Mouse (Mus musculus) large intestine, adult 2 months (tissue): ENCODE measurements at regions not wholly inside any gene's neighbourhood (a gene's known extent, or its start where the extent isn't known, plus 50 kb on each side); places are given as distances from the start of the nearest gene placed in this dataset.

Source experiments
- DNase-seq: peaks from one replicate; pipeline ENCODE4 v3.0.0-alpha.2; 2012; ENCODE audit warnings: low read depth, low spot score
- WGBS: fragments of 180-500 bp; shearing (Covaris S2); methylation state at CpG from one replicate; pipeline ENCODE4 v1.1.7; 2018; 5-methylcytosine and 5-hydroxymethylcytosine counted together

DNA sequence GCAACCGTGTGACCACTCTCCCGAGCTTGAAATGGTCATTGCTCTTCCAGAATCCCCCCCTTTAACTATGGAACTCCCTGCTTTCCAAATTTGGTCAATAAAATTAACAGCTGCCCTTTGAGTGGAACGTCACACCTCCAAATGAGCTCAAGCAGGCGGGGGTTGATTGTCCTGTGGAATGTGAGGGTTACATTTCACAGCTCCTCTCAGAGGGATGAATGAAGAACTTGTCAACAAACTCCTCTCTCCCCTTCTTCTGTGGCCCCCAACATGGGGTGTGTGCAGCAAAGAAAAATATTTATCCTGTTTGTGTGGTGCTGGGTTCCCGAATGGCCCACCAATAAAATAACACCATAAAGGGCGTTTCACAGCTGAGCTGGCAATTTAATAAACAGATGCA is 344.8 kb upstream of the Sall1 start:
- no peak for DNase-seq
- whole genome bisulfite sequencing = 23% methylated on average over 6 of the region's 6 CpGs

DNA sequence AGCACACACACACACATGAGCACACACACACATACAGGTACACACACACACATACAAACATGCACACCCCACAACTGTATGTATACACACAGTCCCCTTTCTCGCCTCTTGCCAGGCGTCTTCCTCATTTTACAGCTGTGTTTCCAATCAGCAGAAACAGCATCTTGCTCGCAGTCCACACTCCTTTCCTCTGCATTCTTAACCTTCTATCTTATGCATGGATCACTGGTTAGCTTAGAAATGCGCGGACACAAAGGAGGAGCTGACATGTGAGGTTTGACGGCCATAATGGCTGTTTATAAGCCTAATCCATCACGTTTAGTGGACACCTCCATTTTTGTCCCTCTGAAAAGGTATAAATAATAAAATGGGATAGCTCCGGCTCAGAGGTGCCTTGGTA is 343.3 kb upstream of the Sall1 start:
- WGBS = 33% methylated on average over 8 of the region's 8 CpGs
- DNase-seq = no peak

GRCm38 (mm10) chr8:89385028-89385427 is 341.1 kb upstream of the Sall1 start:
- no peak for DNase-seq
- WGBS = 57% methylated on average over 5 of the region's 5 CpGs

DNA sequence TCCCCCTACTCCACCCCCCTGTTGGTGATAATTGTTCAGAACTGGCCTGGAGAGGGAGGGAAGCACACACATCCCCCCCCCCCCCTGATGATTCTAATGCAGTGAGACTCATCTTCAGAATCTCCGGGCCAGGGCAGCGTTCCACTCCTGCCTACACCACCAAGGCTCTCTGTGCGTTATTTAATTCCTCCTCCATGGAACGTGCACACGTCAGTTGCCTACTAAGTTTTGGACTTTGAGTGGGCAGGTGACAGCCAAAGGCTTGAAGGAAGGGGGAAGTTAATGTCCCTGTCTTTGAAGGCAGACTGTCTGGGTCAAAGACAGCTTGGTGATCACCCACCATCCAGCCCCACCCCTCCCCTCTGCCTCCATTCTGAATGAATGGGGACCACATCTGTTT is 339.8 kb upstream of the Sall1 start:
- 50% methylated on average over 5 of the region's 5 CpGs for WGBS
- no peak for DNase-seq

DNA sequence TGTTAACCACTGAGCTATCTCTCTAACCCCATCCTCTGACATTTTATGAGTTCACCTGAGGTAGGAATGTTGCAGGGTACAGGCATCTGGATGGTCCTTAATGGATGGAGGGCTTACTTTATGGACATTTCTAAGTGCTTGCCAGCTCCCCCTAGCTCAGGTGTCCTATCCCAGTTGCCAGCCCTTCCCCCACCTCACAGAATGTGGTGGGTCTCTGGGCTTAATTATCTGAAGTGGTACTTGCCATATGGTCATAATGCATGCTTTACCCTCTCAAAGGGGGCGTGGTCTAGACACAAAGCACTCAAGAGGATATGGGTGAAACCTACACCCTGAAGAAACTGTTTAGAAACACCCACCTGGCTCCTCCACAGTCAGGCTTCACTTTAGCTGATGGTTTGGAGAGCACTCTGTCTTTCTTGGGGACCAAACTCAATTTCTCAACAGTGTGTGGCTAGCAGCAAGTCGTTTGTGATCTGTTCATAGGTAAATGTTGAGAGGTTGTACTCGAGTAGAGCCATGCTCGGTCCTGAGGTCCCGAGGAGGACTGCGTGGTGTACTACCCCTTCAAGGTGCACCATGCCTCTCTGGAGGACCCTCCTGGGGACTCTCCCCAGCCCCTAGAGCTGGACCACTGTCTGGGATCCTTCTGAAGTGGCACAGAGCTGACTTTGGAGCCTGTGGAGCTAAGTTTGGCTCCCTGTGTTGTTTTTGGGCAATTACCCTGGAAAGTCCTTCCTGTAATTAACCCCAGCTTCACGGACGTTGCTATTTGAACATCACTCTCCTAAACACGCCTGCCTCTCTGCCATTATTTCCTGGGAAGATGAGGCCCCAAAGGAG is 338.8 kb upstream of the Sall1 start:
- 37% methylated on average over 9 of the region's 9 CpGs for WGBS
- no peak for DNase-seq

GRCm38 (mm10) chr8:89380436-89380835 is 336.5 kb upstream of the Sall1 start:
- 82% methylated on average over 9 of the region's 9 CpGs for WGBS
- no peak for DNase-seq

DNA sequence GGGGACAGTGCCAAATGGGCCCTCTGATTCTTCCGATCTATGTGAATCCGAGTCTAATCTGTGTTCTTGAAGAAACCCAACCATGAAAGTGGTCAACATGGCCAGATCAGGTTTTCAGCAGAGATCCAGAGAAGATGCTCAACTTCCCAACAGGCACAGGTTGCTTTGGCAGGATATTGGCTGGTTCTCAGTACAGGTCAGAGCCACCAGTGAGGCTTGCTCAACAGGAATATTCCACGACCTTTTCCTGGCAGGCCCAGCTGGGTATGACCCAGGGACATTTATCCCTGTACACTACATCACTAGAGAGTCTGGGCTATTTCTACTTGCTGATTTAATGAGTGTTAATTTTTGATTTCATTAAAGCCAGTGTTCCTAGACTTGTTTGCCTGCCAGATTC is 328.8 kb upstream of the Sall1 start:
- WGBS = 80% methylated on average over 3 of the region's 3 CpGs

GRCm38 (mm10) chr8:89371773-89372132 is 327.8 kb upstream of the Sall1 start:
- WGBS = 57% methylated on average over 4 of the region's 4 CpGs
- DNase-seq = no peak

More for the DNA sequence above, 328.8 kb upstream of the Sall1 start:
- no peak for DNase-seq

DNA sequence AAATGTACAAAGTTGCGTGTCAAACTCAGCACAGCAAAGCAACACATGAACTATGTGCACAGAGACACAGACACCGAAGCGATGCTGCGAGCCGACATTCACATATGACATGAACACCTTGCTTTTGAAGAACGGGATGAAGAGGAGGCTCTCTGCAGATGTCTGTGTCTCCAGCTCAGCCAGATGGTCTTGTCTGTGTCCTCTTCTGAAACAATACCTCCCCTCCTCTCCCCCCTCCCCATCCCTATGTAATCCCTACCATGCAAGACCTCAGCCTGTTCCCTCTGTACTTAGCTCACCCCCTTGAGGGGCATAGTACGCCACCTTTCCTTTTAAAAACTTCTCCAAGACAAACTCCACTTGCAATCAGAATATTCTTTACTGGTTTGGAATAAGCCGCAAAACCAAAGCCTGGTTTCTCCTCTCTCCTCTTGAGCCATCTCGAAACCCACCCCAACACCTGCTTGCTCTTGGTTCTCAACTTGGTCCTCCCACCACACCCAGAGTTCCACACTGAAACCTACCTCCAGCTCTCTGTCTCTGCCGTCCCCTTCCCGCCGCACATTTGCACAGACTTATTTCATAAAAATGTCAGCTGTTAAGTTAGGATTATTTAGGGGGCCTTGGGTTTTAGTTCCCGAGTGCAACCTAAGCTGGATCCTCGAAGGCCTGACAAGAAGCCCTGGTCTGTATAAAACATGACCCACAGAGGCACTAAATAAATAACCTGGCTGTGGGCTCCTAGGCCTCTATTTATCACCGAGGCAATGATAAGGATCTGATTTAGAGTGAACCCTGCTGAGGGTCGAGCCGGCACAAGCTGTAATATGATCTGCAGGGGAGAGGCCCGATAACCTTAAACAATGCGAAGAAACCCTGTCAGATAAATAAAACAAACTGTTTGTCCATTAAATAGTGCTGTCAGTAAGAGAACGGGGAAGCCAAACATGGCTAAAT is 327.1 kb upstream of the Sall1 start:
- DNase-seq = no peak
- WGBS = 53% methylated on average over 20 of the region's 20 CpGs

DNA sequence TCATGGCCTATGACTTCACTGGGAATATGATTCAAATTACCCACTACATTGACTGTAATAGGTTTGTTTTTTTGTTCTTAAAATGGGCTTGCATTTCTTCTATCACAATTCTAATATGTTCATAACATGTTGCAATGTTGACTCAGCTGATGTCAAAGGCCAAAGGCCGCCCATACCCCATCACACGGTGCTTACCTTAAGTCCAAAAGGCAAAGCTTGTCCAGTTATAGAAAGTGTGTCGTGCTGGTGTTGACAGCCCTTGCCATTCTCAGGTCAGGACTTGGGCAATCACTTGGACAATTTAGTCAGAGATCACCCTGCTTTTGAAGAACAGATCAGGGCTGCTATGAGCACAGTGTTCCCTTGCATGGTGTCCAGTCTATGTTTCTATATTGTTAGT is 321.5 kb upstream of the Sall1 start:
- 70% methylated on average over 3 of the region's 3 CpGs for WGBS
- no peak for DNase-seq

DNA sequence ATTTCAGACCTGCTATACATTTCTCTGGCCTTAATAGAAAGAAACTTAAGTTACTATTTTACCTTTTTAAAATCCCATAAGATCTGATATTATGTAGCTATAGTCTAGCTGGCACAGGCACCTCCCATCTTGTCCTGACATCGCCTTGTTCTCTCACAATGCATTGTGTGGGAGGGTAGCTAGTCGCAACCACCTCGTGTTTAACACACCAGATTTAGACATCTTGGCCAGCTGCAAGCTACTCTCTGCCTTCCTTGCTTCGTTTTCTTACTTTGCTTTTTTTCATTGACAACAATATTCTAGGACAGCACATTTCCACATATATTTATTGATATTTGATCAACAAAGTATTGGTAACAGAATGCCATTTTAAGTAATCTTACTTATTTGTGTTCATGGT is 314.4 kb upstream of the Sall1 start:
- 78% methylated on average over 4 of the region's 4 CpGs for WGBS
- DNase-seq = no peak

DNA sequence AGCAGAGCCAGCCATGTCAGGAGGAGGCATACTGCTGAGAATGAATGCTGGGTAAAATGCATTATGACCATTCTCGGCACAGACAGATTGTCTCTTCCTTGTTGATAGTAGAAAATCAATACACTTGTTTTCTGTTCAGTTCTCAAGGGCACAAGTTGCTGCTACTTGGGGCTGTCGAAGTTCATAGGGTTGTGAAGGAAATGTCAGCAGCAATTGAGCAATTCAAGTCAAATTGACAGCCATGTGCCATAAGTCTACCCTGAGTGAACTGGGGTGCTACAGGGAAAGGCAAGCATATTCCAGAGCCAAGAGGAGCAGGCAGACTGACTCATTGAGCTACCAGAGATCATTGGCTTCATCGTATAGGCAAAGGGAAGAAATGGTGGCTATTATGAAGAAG is 301.6 kb upstream of the Sall1 start:
- DNase-seq = no peak
- 77% methylated on average over 3 of the region's 3 CpGs for WGBS

DNA sequence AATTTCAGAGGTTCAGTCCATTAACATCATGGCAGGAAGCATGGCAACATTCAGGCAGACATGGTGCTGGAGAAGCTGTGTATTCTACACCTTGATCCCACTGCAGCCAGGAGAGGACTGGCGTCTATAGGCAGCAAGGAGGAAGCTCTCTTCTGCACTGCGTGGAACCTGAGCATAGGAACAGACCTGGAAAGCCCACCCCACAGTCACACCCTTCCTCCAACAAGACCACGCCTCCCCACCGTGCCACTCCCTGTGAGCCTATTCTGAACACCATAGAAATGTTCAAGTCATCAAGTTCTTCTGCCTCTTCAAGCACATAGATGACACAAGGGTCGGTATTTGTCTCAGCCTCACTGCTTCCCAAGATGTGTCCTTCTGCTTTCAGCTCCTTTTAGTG is 297.7 kb upstream of the Sall1 start:
- WGBS = 67% methylated on average over 5 of the region's 5 CpGs
- DNase-seq = no peak

- WGBS = 65% methylated on average over 2 of the region's 2 CpGs
- no peak for DNase-seq
These were observed 291.5 kb upstream of the Sall1 start for GRCm38 (mm10) chr8:89335416-89335815.

DNA sequence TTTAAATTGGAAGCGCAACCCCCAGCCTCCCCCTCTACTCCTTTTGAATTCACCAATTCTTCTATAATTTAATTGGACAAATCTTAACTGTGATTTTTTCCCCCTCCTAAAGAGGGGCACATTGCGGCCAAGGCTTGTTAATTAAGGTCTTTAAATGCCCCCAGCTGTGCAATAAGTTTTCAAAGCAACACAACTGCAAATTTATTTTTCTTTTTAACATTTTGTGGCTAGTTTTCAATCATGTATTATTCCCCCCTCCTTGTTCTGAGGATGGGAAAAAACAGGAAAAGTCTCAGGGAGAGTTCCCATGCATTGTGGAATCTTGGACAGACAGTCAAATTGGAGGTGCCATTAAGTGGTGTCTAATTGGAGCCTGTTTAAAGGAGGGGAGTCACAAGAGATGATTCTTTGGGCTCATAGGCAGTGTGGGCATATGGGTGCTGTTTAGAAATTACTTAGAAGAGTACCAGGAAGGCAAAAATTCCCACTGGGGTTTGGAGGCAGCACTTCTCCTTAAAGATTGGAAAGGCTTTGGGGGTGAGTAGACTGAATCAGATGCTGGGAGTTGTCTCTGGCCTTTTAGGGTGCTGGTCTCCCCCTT is 281.9 kb upstream of the Sall1 start:
- 94% methylated on average over 2 of the region's 2 CpGs for WGBS
- no peak for DNase-seq

DNA sequence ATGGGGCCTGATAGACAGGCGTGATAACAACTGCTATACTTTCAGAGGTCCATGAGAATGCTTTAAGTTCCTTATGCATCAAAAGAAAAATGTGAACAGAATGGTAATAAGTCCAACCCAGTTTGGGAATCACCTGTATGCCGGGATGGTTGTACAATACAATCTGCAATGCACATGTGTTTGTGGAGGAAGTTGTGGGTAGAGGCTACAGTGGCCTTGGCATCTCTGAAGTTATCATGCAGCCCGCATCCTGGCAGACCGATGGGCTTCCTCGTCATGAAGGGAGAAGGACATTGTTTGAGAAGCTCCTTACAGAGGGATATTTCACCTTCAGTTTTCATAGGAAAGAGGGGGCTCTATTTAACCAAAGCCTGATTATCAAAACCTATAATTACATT is 281.3 kb upstream of the Sall1 start:
- no peak for DNase-seq
- WGBS = 83% methylated on average over 5 of the region's 5 CpGs

DNA sequence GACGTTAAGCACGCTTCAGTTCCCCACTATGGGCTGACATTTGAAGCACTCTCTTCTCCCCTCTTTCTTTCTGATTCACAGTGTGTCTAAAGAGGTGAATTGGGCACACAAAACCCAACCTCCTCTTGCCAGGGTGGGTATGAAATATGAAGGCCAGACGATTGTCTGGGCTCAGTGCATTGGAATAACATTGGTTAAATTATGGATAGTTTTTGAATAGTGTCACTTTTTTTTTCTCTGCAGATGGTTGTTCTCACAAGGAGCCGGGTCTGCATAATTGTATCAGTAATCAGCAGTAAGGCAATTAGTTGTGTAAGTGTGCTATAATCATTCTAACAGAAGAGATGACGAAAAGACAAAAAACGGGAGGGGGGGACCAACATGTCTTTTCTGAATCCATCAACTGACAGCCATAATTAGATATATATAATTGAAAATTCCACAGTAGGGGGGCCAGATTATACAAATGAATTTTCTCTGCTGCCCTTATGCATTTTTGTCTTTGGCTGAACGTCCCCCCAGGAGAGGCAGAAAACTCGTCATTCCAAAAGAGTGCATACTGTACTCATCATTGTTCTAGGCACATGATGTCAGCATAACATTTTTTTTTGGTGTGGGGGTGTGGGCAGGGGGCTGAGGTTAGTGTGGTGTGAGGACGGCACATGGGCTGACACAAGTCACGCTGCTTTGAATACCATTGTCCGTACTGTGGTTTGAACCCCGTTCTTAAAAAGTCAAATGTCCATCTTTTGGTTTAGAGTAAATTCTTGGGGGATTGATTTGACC is 280.7 kb upstream of the Sall1 start:
- no peak for DNase-seq
- 83% methylated on average over 12 of the region's 12 CpGs for WGBS

DNA sequence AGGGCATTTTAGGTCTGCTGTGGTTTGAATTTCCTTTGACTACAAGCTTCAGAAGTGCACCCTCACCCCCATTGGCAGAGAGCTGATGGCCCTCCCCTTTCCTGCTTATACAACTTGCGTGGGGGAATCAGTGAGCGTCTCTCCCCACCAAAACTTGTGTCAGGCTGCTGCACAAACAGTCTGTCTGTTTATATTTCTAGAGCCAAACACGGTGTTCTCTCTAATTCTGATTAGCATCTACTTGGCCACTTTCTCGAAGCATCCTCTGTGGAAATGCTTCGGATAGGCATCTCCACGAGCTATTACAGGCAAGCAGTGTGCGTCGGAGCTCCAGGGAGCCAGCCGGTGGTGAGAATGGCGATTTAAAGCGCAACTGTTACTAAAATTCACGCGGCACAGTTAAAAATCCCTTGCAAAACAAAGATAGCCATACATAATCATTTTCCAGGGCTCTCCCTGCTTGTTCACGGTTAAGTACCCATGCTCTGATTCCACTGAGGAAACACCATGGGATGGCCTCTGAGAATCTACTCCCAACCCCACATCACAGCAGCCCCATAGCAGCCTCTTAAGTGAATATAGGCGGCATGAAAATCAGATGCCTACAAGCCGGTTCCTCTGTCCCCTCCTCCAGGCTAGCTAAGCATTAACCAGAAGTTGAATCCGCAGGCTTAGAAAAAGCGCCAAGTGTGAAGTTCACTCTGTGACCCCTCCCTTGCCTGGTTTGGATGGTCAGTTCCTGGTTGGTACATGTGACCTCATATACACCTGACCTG is 273.7 kb upstream of the Sall1 start:
- peak; percentile 55 for DNase-seq
- 12% methylated on average over 18 of the region's 18 CpGs for WGBS

DNA sequence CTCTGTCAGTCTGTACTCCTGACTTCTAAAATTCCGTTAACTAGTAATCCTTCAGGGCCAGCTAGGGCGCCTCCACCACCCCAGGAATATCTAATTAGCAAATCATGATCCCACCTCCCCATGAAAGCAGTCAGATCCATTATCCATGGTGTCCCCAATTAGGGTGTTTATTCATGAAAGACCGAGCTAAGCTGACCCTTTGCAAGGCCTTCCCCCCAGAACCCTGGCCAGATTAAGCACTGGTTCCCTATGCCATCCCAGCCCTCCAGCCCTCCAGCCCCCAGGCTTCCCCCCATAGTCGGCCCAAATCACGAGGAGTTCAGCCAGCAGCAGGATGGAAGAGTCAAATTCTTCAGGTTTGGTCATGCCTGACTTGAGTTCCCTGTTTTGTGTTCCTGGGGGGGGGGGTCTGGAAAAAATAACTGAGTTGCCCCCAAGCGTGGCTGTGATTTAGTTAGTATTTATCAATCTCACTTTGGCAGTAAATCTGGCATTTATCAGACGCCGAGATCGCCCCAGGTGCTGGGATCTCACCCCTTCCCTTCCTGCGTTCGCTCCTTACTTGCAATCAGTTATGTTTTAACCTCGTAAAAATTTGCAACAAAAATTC is 272.7 kb upstream of the Sall1 start:
- no peak for DNase-seq
- 60% methylated on average over 12 of the region's 12 CpGs for WGBS
